Mouse (Mus musculus) gastrocnemius, postnatal 14 days (tissue): ENCODE measurements at regions not wholly inside any gene's neighbourhood (a gene's known extent, or its start where the extent isn't known, plus 50 kb on each side); places are given as distances from the start of the nearest gene placed in this dataset.
"Not testable (repeated sequence)": the region's sequence is repeated elsewhere in the genome, so short reads cannot be mapped to it uniquely, and the experiment has no call there.

ENCODE experiments used
- DNase-seq: peaks from one replicate; pipeline ENCODE4 v3.0.0; 2021; ENCODE audit warnings: mixed read lengths
- intact Hi-C: fragments of 180-260 bp; cut with DNase I; formaldehyde crosslinking; loops from one replicate; pipeline ENCODE4 v1.15.1; 2025; ENCODE audit warnings: low total_unique reads

- intact Hi-C loops, DNase-seq: not testable (repeated sequence)
These were observed 206.2 kb upstream of the Fbxl7 start for GRCm38 (mm10) chr15:27101610-27102009.

GRCm38 (mm10) chr15:27109130-27109529 is 213.8 kb upstream of the Fbxl7 start:
- intact Hi-C loops, result no loop called here
- DNase-seq, result no peak

GRCm38 (mm10) chr15:27129697-27130096 is 234.3 kb upstream of the Fbxl7 start:
- DNase-seq, result no peak
- intact Hi-C loops, result no loop called here

- intact Hi-C loops, result no loop called here
- DNase-seq, result no peak
These were observed 237.4 kb upstream of the Fbxl7 start for GRCm38 (mm10) chr15:27132761-27133160.

- no peak for DNase-seq
- intact Hi-C loops, result no loop called here
These were observed 242.2 kb upstream of the Fbxl7 start for GRCm38 (mm10) chr15:27137580-27137979.

- no peak for DNase-seq
- intact Hi-C loops, result no loop called here
These were observed 250.5 kb upstream of the Fbxl7 start for GRCm38 (mm10) chr15:27145860-27146259.

- intact Hi-C loops, result no loop called here
- DNase-seq, result no peak
These were observed 265.6 kb upstream of the Fbxl7 start for GRCm38 (mm10) chr15:27160986-27161385.

GRCm38 (mm10) chr15:27167484-27167883 is 272.1 kb upstream of the Fbxl7 start:
- no peak for DNase-seq
- intact Hi-C loops, result no loop called here

- intact Hi-C loops, result no loop called here
- no peak for DNase-seq
These were observed 274.5 kb upstream of the Fbxl7 start for GRCm38 (mm10) chr15:27169846-27170245.

GRCm38 (mm10) chr15:27173506-27173905 is 278.1 kb upstream of the Fbxl7 start:
- intact Hi-C loops, result no loop called here
- no peak for DNase-seq

- intact Hi-C loops, result no loop called here
These were observed 282.9 kb upstream of the Fbxl7 start for GRCm38 (mm10) chr15:27178084-27178935.

GRCm38 (mm10) chr15:27189699-27190098 is 276.8 kb upstream of the Ank start:
- DNase-seq, result peak; percentile 7
- intact Hi-C loops, result loop anchor here (5.0 kb wide), 2 partner anchors 567 to 717 kb away; no protein-coding TSS in a partner anchor

More at GRCm38 (mm10) chr15:27178084-27178935, 282.9 kb upstream of the Fbxl7 start:
- DNase-seq, result no peak

- DNase-seq, result no peak
- intact Hi-C loops, result no loop called here
These were observed 265.0 kb upstream of the Ank start for GRCm38 (mm10) chr15:27201513-27201912.

- intact Hi-C loops, result no loop called here
- DNase-seq, result no peak
These were observed 261.6 kb upstream of the Ank start for GRCm38 (mm10) chr15:27204888-27205287.

GRCm38 (mm10) chr15:27207446-27207845 is 259.0 kb upstream of the Ank start:
- DNase-seq, result no peak
- intact Hi-C loops, result no loop called here

- no peak for DNase-seq
These were observed 250.1 kb upstream of the Ank start for GRCm38 (mm10) chr15:27216387-27216786.

GRCm38 (mm10) chr15:27219126-27219738 is 247.2 kb upstream of the Ank start:
- DNase-seq, result no peak
- intact Hi-C loops, result no loop called here

More at GRCm38 (mm10) chr15:27216387-27216786, 250.1 kb upstream of the Ank start:
- intact Hi-C loops, result no loop called here

GRCm38 (mm10) chr15:27223610-27224511 is 242.6 kb upstream of the Ank start:
- intact Hi-C loops, result no loop called here

GRCm38 (mm10) chr15:27224512-27224850 is 242.0 kb upstream of the Ank start:
- intact Hi-C loops, result no loop called here
- no peak for DNase-seq

More at GRCm38 (mm10) chr15:27223610-27224511, 242.6 kb upstream of the Ank start:
- DNase-seq, result no peak

GRCm38 (mm10) chr15:27232804-27233203 is 233.7 kb upstream of the Ank start:
- DNase-seq, result no peak
- intact Hi-C loops, result no loop called here
